Mouse (Mus musculus): Measurements from ENCODE around the gene Sec22b.

Sec22b gene

DNA sequence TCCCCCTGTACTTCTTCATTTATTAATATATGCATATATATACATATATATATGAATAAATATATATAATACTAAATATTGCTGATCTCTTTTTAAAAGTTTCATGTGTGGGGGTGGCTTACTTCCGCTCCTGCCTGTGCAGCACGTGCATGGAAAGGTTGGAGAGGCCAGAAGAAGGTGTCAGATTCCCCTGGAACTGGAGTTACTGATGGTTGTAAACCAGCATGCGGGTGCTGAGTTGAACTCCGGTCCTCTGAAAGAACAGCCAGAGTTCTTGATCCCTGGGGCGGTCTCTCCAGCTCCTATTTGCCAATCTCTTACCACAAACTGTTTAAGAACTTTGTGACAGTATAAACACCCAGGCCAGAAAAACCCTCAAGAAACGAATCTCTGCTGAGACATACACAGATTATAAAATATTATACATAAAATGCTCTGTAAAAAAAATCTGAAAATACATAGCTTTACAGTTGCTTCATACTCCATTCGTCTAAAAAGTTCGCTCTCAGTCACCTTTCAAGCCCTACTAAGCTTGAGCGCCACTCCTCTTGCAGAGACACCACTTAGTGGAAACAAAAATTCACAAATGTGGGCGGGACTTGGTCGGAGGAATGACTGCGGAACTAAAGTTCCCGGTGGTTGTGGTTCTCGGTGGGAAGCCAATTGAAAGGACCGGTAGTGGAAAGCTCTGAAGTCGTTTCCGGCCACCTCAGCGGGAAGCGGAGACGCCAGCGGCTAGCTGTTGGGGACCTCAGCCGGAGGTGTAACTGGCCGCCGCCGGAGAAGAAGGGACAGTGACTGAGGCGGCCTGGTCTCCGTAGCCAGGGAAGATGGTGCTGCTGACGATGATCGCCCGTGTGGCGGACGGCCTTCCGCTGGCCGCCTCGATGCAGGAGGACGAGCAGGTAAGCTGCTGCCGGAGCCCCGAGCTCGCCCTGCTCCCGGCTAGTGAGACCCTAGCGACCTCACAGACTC, at the start of gene Sec22b:
Gene Sec22b (plus strand): TSS at position 675 of the 975 bp plus-strand sequence.
- peak; percentile 87 for DNase-seq (ENCODE audit: low spot score)

DNA sequence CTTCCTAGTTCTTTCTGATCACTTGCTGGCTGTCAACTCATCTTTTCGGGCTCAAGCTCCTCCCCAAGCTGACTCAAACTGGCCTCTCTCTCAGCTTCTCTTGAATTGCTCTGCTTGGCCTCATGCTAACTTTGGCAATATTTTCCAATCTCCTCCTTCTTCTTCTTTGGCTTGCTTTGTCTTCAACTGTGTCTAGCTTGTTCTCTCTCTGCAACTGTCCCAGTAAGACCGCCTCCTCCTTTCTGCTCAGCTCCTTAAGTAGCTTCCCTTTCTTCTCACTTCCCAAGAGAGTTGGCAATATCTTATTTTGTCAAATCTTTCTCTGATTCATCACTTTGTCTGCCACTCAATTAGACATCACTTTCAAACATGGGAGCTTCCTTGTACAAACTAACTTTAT, 49.2 kb upstream of the Sec22b start:
- DNase-seq (ENCODE audit: low spot score) = no peak

DNA sequence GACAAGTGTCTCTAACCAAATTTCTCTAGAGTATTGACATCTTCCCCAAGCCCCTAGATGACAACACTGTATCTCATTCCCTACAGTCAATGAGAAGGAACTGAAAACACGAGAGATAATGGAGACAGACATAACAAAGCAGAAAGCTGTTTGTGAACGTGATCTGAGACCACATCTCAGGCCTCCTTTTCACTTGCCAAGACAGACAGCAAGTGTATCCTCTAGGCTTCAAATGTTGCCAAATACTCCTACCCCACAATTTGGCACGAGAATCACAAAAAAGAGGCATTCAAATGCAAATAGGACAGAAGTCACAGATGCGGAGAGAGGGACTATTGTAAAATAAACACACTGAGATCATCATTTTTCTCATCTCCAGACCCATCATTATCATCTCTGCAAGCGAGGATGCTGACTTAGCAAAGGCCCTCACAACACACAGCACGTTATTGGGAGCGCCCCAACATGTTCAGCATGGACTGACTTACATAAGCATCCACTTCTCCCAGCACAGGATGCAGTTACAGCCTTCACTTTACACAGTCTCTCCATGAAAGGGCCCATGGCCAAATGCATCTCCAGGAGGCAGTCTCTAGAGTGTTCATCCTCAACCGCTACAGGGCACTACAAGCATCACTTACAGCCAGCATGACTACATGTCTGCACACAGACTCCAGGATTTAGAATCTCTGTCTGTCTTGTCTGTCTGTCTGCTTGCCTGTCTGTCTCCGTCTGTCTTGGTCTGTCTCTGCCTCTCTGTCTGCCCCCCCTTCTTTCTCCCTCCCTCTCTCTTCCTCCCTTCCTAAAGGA, 46.2 kb upstream of the Sec22b start:
- DNase-seq (ENCODE audit: low spot score) = no peak

DNA sequence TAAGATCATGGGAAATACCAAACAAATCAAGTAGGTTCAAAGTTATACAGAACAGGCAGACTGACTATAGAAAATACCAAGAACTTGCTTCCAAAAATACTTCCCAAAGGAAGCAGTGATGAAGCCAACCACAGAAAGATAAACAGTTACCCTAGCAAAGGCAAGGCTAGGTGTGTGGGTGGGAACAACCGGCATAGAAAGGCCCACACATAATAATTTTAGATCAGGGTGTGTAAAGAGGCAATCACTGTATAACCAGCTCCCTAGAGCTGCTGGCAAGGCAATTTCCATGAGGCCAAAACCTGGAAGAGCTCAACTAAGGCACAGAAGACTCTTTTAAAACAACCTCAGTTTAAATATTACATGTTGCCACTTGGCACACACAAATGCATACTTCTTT, 41.6 kb upstream of the Sec22b start:
- DNase-seq (ENCODE audit: low spot score) = no peak

DNA sequence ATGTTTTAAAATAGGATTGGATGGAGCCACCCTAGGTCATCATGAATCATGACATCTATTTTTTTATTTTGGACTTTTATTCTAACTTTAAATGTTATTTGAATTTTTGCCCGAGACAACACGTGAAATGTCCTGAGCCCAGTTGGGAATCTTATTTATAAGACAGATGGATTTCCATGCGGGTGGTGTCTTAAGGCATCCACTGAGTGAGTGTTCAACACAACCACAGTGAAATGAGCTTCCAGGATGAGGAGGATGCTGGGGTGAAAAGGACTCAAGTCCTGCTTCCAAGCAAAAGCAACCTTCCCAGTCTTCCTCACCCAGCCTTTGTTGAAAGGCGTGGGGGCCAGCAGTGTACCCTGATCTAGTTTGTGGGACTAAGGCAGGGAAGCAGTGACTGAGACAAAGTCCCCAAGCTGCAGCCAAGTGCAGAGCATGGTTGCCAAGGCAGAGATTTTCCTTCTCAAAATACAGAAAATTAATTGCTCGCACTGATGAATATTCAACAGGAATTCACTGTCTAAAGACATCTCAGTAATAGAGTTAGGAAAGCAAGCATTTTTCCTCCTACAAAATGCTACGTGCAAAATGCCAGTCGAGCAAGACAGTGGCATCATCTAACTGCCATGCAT, 40.1 kb upstream of the Sec22b start:
- no peak for DNase-seq (ENCODE audit: low spot score)

DNA sequence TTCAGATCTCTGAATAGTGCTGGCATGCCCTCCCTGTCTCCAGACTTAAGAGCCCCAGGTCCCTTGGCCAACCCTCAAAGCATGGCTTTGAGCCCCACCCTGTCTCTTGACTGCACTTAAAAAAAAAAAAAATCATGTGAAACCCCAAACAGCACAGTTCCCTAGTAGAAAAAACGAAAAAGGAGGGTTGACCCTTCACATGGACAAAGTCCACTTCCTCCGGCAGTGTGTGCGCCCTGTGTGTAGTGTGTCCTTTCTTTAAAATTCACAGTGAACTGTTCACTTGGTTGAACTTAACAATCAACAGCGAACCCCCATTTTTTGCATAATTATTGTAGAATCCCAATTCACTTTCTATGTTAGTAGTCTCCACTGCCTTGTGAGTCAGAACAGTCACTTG, 34.3 kb upstream of the Sec22b start:
- DNase-seq (ENCODE audit: low spot score) = no peak

DNA sequence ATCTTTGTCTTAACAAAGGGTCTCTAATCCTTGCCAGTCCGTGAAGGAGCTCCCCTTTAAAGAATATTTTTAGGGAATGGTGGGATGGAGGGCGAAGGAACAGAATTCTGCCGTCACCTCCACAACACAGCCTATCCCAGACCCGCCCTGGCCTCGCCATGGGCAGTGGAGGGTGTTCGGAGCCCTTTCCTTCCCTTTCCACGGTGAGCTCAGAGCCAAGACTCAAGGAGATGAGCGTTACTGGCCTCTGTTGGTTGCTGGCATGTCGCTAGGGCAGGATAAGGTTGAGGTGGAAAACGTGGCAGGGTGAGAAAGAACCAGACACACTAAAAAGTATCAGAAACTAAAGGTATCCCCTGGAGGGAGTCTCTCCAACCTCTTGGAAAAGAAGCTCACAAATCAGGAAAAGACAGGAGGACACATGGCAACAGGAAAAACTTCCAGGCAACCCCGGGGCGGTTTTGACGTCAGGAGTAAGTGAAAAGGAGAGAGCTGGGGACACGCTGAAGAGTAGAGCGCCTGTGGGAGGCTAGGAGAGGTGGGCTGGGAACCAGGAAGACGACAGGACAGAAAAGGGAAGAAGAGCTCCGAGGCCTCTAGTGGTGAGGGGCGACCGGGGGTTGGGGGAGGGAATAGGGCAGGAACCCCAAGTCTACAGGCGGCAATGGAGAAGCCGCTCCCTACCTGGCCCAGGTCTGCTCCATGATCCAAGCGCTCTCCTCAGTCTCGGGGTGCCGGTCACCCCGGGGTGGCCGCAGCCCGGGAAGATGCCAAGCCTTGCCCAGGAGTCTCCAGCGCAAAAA, 33.6 kb upstream of the Sec22b start:
- DNase-seq (ENCODE audit: low spot score) = no peak

DNA sequence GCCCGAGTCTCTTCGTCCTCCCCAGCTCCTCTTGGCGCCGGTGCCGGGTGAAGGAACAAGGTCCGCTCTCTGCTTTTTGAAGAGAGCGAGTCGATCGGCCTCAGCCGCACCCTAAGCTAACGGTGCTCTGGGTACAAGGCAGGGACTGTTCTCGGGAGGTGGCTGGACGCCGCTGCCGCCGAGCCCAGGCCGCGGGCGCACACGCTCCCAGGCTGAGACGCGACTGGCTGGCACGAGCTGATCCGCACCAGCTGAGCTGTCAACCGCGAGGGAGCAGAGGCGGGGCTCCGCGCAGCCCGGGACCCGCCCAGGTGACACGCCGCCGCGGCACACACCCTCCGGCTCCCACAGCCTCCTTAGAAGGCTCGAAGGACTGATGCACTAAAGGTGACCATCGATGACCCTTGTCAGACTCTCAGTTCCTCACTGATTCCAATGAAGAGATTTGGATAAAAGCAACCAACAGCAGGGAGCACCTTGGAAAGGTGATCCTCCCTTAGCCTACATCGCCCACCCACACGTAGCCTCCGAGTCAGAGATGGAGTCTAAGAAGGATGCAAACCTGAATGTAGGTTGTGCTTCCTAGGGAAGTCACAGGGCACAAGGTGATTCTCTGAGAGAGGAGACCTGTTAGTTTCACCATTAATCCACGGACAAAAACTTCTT, 32.8 kb upstream of the Sec22b start:
- DNase-seq (ENCODE audit: low spot score) = peak; percentile 51

DNA sequence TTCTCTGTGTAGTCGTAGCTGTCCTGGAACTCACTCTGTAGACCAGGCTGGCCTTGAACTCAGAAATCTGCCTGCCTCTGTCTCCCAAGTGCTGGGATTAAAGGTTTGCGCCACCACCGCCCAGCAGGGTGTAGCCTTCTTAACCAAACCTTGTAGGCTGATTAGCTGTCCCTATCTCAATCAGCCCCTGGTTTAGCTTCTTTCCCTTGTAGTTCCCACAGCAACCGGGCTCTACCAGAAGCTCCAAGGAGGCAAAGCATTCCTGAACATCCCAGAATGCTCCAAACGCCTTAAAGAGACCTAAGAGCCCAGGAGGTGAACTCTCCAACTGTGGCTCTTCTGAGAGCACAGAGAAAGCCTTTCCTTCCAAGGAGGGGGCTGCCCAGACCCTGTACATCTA, 32.3 kb upstream of the Sec22b start:
- no peak for DNase-seq (ENCODE audit: low spot score)

DNA sequence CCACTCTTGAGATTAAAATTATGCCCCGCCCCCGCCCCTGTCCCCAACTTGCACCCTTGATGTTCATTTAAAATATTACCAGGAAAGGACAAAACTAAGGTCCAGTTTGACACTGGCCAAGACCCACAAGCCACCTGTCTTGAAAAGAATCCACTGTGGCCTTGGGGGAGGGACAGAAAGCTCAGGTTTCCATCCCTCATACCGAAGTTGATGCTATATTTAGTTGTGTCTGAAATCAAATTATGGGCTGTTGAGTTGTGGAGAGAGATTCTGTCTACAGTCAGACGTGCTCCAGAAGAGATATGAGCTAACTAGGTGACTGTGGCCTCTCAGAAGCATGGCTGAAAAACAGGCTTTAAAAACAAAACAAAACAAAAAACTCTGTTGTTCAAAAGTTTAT, 31.3 kb upstream of the Sec22b start:
- DNase-seq (ENCODE audit: low spot score) = no peak

DNA sequence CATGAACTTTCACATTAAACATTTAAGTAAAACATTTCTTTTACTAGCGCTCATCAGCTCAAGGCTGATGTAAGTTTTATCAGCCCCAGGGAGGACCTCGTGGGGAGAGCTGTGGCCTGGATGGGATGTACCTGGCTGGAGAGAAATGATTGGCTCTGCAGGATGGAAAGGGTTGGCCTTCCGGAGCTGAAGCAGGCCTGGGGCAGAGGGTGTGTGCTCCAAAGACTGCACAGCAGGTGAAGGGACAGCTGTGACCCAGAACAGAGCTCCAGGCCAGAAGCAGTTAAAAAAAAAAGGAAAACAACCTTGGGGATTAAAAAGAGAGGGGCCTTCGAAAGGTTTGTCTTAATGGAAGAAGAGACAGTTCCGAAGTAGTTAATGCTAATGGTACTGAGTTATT, 26.2 kb upstream of the Sec22b start:
- no peak for DNase-seq (ENCODE audit: low spot score)

DNA sequence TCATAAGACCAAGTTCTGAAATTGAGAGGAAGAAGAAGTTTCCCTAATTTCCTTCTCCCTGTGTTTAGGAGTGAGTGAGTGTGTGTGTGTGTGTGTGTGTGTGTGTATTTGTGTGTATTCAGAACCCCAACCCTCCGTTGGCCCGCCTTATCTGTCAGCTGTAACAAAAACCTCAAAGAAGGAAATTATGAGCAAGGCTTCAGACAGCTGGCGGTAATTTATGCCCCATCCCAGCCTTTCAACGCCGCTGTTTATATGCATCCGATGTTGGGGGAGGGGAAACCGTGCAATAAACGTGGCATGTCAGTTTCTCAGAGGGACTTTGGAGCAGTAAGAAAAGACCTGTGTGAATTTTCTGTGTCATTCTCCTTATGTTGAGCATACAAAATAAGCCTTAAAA, 24.7 kb upstream of the Sec22b start:
- no peak for DNase-seq (ENCODE audit: low spot score)

DNA sequence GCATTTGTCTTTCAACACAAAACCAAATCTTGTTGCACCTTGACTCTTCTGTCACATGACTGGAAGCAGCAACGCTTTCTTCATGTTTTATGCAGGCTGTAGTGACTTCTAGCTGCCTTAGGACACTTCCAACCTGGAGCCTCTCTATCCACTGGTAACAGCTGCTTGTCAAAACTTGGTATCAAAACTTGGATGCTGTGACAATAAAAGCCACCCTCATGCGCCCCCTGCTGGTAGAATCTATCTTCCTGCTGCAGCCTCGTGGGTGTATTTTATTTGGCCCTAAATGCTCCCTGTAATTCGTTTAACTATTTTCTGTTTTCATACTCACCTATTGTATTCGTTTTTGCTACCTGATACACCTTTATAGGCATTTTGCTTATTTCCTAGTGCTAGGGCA, 21.8 kb upstream of the Sec22b start:
- DNase-seq (ENCODE audit: low spot score) = peak; percentile 66

DNA sequence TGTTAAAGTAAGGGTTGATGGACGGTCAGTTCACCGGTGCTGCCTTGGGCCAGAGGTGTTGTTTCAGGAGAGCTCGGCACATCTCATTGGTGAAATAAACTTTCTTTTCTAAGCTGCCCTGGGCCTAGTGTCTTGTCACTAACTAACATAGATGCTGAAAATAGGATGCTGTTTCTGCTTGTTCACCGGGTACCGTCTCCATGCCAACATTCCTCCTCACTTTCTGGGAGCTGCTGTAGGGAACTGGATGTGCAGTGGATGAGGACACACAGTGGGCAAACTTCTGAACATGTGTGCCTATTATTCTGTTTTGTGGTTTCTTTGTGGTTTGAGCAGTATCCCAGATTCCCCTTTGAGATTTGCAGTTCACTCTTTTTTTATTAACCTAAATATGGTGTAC, 19.4 kb upstream of the Sec22b start:
- no peak for DNase-seq (ENCODE audit: low spot score)

DNA sequence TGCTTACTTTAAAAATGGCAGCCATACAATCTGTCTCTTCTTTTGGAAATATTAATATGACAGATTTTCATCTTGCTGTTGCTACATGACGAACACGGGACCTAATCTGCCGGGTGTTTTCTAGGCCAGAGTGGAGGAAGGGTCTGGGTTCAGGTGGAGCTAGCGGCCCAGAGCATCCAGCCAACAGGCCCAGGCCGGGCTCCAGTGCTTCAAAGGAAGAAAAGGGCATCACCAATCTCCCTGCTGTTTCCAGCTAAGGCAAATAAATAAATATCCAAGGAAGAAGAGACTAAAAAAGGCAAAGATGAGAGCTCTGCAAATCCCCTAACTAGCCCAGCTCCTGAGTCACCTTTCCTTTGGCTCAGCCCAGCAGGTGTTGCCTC, 13.2 kb upstream of the Sec22b start:
- no peak for DNase-seq (ENCODE audit: low spot score)

DNA sequence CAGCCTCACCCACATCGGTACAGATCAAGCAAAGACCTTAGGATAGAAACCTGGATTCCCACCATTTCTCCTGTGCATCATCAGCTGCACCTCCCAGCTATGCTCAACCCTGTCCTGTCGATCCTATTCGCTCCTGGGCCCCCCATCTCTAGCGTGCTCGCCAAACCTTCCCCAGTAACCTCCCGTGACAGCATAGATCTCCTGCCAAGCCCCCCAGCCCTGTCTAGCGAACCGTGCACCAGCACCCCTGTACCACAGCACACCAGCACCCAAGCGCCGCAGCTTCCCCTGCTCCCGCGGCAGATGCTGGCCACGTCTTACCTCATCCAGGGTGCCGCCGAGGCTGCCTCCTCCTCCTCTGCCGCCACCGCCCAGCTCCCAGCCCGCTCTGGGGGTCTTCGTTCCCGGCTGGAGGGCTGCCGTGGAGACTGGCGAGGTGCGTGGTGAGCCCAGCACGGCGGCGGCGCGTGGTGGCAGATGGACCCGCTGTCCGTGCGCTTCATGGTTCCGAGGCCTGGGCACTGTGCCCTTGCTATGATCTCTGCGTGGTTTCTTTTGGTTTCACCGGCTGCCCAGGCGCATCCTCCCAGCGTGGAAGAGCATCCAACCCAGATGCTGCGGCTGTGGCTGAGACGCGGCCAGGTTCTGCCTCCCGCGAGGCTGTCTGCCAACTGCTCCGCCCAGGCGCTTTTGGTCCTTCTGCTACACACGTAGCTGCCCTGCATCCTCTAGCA, 12.7 kb upstream of the Sec22b start, which contains the start of gene Pde4dip:
Gene Pde4dip (minus strand): TSS at position 540 of the 734 bp plus-strand sequence.
- DNase-seq (ENCODE audit: low spot score) = no peak

DNA sequence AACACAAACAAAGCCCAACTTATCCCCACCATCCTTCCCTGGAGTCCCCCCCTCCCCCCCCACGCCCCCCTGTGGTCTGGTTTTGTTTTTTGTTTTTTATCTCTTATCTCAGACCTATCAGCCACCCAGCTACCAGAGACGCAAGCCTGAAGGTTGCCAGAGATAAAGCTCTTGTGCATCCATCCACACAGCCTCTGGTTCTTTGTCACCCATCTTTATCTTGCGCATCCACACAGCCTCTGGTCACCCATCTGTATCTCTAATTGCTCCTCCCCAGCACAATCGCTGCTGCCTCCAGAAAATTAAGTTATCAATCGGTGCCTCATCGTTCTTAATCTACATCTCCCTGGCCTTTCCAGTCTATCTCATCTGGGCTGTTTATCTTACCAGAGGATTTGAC, 10.8 kb upstream of the Sec22b start:
- no peak for DNase-seq (ENCODE audit: low spot score)

DNA sequence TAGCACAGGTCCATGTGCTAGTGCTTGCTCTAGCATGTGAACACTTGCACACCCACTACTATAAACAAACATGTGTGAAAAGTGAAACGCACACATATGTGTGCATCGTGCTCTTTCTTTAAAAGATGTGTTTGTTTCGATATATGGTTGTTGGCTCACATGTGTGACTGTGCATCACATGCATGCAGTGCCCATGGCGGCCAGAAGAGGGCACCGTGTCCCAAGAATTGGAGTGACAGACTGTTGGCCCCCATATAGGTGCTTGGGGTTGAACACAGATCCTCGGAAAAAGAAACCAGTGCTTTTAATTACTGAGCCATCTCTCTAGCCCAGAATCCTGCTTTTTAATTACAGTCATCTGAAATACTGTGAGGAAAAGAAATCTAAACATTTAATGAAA, 6.3 kb upstream of the Sec22b start:
- no peak for DNase-seq (ENCODE audit: low spot score)

DNA sequence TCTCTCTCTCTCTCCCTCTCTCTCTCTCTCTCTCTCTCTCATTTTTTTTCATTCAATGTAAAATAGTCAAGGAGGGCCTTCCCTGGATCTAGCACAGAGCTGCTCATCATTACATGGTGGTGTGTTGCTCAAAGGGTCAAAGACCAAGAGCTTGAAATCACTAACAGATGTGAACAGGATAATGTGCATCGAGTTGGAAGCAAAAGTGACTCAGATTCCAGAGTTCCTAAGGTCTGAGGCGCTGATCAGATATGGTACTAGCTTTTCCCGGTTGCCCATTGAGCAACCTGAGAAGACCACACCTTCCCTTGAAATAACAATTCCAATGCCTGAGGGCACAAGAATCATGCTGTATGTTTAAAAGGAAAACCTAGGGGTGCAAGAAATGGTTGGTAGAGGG, 2.6 kb upstream of the Sec22b start:
- DNase-seq (ENCODE audit: low spot score) = no peak

DNA sequence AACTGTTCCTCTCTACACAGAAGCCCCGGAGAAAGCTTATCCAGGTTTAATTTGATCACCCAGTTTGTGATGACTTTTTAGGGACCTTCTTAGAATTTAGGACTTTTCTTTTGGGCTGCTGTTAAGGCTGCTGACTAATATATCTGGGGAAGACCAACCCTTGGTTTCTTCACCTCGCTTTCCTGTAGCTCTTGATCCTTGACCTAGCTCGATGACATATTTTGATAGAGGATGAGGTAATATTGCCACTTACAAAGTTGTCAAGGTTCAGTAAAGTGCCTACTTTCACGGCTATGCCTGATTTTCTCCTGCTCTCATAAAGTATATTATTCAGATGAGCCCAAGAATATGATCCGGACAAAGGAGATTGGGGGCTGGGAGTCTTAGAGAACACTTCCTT, 596 bp downstream of the Sec22b start:
- DNase-seq (ENCODE audit: low spot score) = no peak

DNA sequence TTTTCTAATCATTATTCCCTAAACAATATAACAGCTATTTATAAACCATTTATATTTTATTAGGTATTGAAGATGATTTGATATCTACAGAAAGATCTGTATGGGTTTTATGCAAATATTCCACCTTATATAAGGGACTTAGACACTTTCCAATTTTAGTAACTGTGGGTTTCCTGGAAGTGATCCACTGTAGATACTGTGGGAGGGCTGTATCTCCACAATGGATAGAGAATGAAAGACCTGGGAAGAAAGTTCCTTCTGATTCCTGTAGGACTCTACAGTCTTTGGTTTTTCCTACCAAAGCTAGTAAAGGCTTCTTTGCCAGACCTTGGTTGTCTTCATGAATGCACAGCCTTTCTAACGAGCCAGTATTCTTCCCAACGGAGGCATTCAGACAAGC, 8.7 kb downstream of the Sec22b start:
- DNase-seq (ENCODE audit: low spot score) = no peak

Data from T-cell, adult 2 months (primary cell).